Mouse (Mus musculus) heart, embryonic 11.5 days (tissue): Measurements from ENCODE around the gene Eme1. TPM values are rescaled to one million over a fixed set of nuclear protein-coding genes. Genes with fewer than 3 reads are reported as not detected.

ENCODE experiments used
- ATAC-seq: fragments of 200-750 bp; cut with Nextera tagmentation; replicated peaks from 2 replicates; pipeline ENCODE4 v1.8.0; 2017; ENCODE audit warnings: moderate library complexity; ENCODE audit not compliant: insufficient number of reproducible peaks, low FRiP score, low TSS enrichment
- H3K27ac ChIP-seq: fragments of 300-500 bp; sonication (generic); 2 replicates; pipeline ENCODE4 v1.5.1; 2014; ENCODE audit warnings: mild to moderate bottlenecking, low read depth, low read length
- H3K27me3 ChIP-seq: fragments of 300-500 bp; sonication (generic); 2 replicates; pipeline ENCODE4 v1.6.1; 2014; ENCODE audit warnings: mild to moderate bottlenecking, low read length, mixed read lengths; ENCODE audit not compliant: control insufficient read depth, insufficient read depth
- H3K36me3 ChIP-seq: fragments of 300-500 bp; sonication (generic); 2 replicates; pipeline ENCODE4 v1.6.1; 2014; ENCODE audit warnings: mild to moderate bottlenecking, low read length, moderate library complexity, mixed read lengths; ENCODE audit not compliant: control insufficient read depth, insufficient read depth
- H3K4me1 ChIP-seq: fragments of 300-500 bp; sonication (generic); 2 replicates; pipeline ENCODE4 v1.6.1; 2014; ENCODE audit warnings: low read length; ENCODE audit not compliant: control insufficient read depth, insufficient read depth
- H3K4me2 ChIP-seq: fragments of 300-500 bp; sonication (generic); 2 replicates; pipeline ENCODE4 v1.6.1; 2014; ENCODE audit warnings: mild to moderate bottlenecking, moderate library complexity
- H3K4me3 ChIP-seq: fragments of 300-500 bp; sonication (generic); 2 replicates; pipeline ENCODE4 v1.5.1; 2014; ENCODE audit warnings: low read depth, low read length
- H3K9ac ChIP-seq: fragments of 300-500 bp; sonication (generic); 2 replicates; pipeline ENCODE4 v1.6.1; 2014; ENCODE audit warnings: mild to moderate bottlenecking, low read depth, low read length, moderate library complexity
- H3K9me3 ChIP-seq: fragments of 300-500 bp; sonication (generic); replicated peaks from 2 replicates; pipeline ENCODE4 v1.6.1; 2016; ENCODE audit warnings: low read length; ENCODE audit not compliant: control insufficient read depth
- WGBS: fragments of 180-500 bp; shearing (Covaris S2); extraction: QIAGEN DNeasy Blood & Tissue Kit; methylation state at CpG from one replicate; pipeline ENCODE4 v1.1.7; 2014; ENCODE audit not compliant: insufficient replicate concordance; 5-methylcytosine and 5-hydroxymethylcytosine counted together
- polyA plus RNA-seq: library from polyadenylated mRNA; unstranded; fragments of >200 nt; fragmentation: Nextera tagmentation; extraction: Ambion mirVana; gene quantifications from 2 replicates; pipeline ENCODE4 v1.2.1, GENCODE M21; 2014

The Eme1 gene
- polyA plus RNA-seq, 1 experiment from 2014 or later: 17.9 TPM

- 60% methylated on average over 6 of the region's 6 CpGs for WGBS
- no peak overlapping the region for H3K4me2 ChIP-seq
- no peaks in the 10 kb centered on the region for H3K27me3 ChIP-seq
- no peak for ATAC-seq
- H3K9me3 ChIP-seq: no peaks in the 10 kb centered on the region
- H3K4me3 ChIP-seq: no peak overlapping the region
- no peak overlapping the region for H3K9ac ChIP-seq
- no peaks in the 10 kb centered on the region for H3K4me1 ChIP-seq
- H3K27ac ChIP-seq: no peak overlapping the region
- H3K36me3 ChIP-seq: no peaks in the 10 kb centered on the region
Observed at GRCm38 (mm10) chr11:94687178-94687577, 33.4 kb upstream of the Eme1 start.

GRCm38 (mm10) chr11:94682427-94682826, 28.7 kb upstream of the Eme1 start:
- Histone ChIP-seq H3K4me2 (no peak overlapping the region), H3K27me3 (no peaks in the 10 kb centered on the region), H3K4me3 (no peak overlapping the region), H3K27ac (no peak overlapping the region), H3K4me1 (0 out of 2 replicates have a peak, but pooled peaks cover 3% of the 10 kb centered on the region), H3K36me3 (no peaks in the 10 kb centered on the region), H3K9me3 (no peaks in the 10 kb centered on the region), H3K9ac (no peak overlapping the region)
- 73% methylated on average over 7 of the region's 7 CpGs for WGBS
- ATAC-seq: no peak

- WGBS: 66% methylated on average over 4 of the region's 4 CpGs
- no peak for ATAC-seq
- peaks cover 4% of the 10 kb centered on the region for H3K4me1 ChIP-seq
Observed at GRCm38 (mm10) chr11:94681640-94682039, 27.9 kb upstream of the Eme1 start.

GRCm38 (mm10) chr11:94680639-94681038, 26.9 kb upstream of the Eme1 start:
- Histone ChIP-seq H3K9ac (no peak overlapping the region), H3K27ac (no peak overlapping the region), H3K9me3 (no peaks in the 10 kb centered on the region), H3K4me2 (no peak overlapping the region), H3K36me3 (no peaks in the 10 kb centered on the region), H3K4me1 (peaks cover 14% of the 10 kb centered on the region), H3K27me3 (no peaks in the 10 kb centered on the region), H3K4me3 (no peak overlapping the region)
- no peak for ATAC-seq

More at GRCm38 (mm10) chr11:94681640-94682039, 27.9 kb upstream of the Eme1 start:
- H3K9ac ChIP-seq: no peak overlapping the region
- no peaks in the 10 kb centered on the region for H3K36me3 ChIP-seq
- H3K27ac ChIP-seq: no peak overlapping the region
- no peaks in the 10 kb centered on the region for H3K27me3 ChIP-seq
- H3K9me3 ChIP-seq: no peaks in the 10 kb centered on the region
- H3K4me2 ChIP-seq: no peak overlapping the region
- H3K4me3 ChIP-seq: no peak overlapping the region

GRCm38 (mm10) chr11:94677607-94678145, 23.9 kb upstream of the Eme1 start:
- Histone ChIP-seq H3K9ac (peak overlapping the region; percentile 96), H3K4me1 (peaks cover 25% of the 10 kb centered on the region), H3K27me3 (no peaks in the 10 kb centered on the region), H3K27ac (no peak overlapping the region), H3K4me3 (peak overlapping the region; percentile 98), H3K9me3 (no peaks in the 10 kb centered on the region), H3K4me2 (peak overlapping the region; percentile 88), H3K36me3 (no peaks in the 10 kb centered on the region)
- ATAC-seq: no peak
- 34% methylated on average over 15 of the region's 15 CpGs for WGBS

GRCm38 (mm10) chr11:94676754-94677606, 23.2 kb upstream of the Eme1 start, which contains the start of gene Xylt2:
Gene Xylt2, minus strand, starts transcription at chr11:94677515.
- peaks cover 25% of the 10 kb centered on the region for H3K4me1 ChIP-seq
- ATAC-seq: peak; percentile 89
- peak within 1 kb of the TSS; percentile 84 for H3K27ac ChIP-seq
- no peaks in the 10 kb centered on the region for H3K27me3 ChIP-seq
- H3K9ac ChIP-seq: peak within 1 kb of the TSS; percentile 96
- under 1% methylated on average over 82 of the region's 82 CpGs for WGBS
- H3K4me3 ChIP-seq: peak within 1 kb of the TSS; percentile 98
- H3K36me3 ChIP-seq: no peaks in the 10 kb centered on the region
- no peaks in the 10 kb centered on the region for H3K9me3 ChIP-seq
- H3K4me2 ChIP-seq: peak within 1 kb of the TSS; percentile 88

GRCm38 (mm10) chr11:94676308-94676707, 22.5 kb upstream of the Eme1 start:
- Histone ChIP-seq H3K4me1 (peaks cover 25% of the 10 kb centered on the region), H3K27me3 (no peaks in the 10 kb centered on the region), H3K4me3 (peak overlapping the region; percentile 98), H3K4me2 (peak overlapping the region; percentile 88), H3K9ac (peak overlapping the region; percentile 96), H3K36me3 (no peaks in the 10 kb centered on the region), H3K27ac (no peak overlapping the region), H3K9me3 (no peaks in the 10 kb centered on the region)
- 46% methylated on average over 4 of the region's 4 CpGs for WGBS
- no peak for ATAC-seq

GRCm38 (mm10) chr11:94675446-94675845, 21.7 kb upstream of the Eme1 start:
- no peak for ATAC-seq
- 79% methylated on average over 5 of the region's 5 CpGs for WGBS
- H3K4me2 ChIP-seq: peak overlapping the region; percentile 88; the same call in 1 of the 2 replicates
- H3K27ac ChIP-seq: no peak overlapping the region
- H3K9me3 ChIP-seq: no peaks in the 10 kb centered on the region
- no peaks in the 10 kb centered on the region for H3K27me3 ChIP-seq
- 0 out of 2 replicates have a peak overlapping the region, but pooled peaks have one; percentile 22 for H3K9ac ChIP-seq
- H3K4me1 ChIP-seq: peaks cover 25% of the 10 kb centered on the region
- no peaks in the 10 kb centered on the region for H3K36me3 ChIP-seq
- H3K4me3 ChIP-seq: no peak overlapping the region
